Mouse (Mus musculus): ENCODE measurements around the gene Osm. TPM values are rescaled to one million over a fixed set of nuclear protein-coding genes. Genes with fewer than 3 reads are reported as not detected.

Osm gene
- total and polyA plus RNA-seq, 2 experiments: not detected

DNA sequence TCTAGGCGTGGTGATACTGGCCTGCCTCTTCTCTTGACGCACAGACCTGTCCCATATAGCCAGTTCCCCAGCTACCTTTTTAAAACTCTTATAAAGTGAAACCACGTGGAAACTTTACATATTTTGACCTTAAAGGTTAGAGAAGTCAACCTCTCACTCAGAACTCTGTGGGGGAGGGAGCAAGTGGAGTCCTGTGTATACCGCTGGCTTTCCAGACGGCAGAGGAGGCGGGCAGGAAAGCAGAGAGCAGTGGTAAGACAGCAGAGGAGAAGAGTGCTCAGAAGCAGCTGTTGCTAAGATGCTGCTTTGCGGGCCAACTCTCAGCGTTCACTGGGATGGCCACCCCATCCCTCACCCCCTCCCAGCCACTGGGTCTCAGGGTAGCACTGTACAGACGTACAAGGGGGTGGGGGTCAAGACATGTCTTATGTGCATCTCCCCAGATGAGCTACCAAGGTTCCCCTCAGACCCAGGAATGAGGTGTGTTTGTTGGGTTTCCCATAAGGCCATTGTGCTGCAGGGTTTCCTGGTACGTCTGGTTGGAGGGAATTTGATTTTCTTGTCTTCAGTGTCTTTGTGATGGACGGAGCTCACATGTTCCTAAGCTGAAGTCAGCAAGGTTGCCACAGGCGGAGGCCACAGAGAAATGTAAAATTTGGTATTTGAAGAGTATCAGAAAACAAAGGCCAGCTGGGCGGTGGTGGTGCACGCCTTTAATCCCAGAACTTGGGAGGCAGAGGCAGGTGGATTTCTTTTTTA lies 11.2 kb downstream of the Osm start:
- WGBS: 89% methylated on average over 14 of the region's 14 CpGs
- Histone ChIP-seq H3K4me3 (ENCODE audit: insufficient read depth, low read depth, low read length) (no peak overlapping the region), H3K9ac (ENCODE audit: low read depth, low read length) (no peak overlapping the region), H3K79me2 (ENCODE audit: control insufficient read depth, insufficient read depth, low read length) (no peaks in the 10 kb centered on the region), H3K27me3 (ENCODE audit: control insufficient read depth, insufficient read depth, low read length) (no peaks in the 10 kb centered on the region), H3K4me1 (ENCODE audit: control insufficient read depth, insufficient read depth, low read length) (no peaks in the 10 kb centered on the region; the same call in 1 of the 2 replicates), H3K36me3 (ENCODE audit: control insufficient read depth, insufficient read depth, low read length) (no peaks in the 10 kb centered on the region), H3K27ac (replicated peaks; ENCODE audit: insufficient read depth, low read depth, low read length) (no peak overlapping the region)
- TF ChIP-seq CTCF (IDR thresholded peaks at IDR 0.05; ENCODE audit: low read depth, low read length): no peak
- TF ChIP-seq POLR2A (IDR thresholded peaks at IDR 0.05; ENCODE audit: extremely low read depth, insufficient read depth, low read length): no peak
- DNase-seq (ENCODE audit: extremely low read depth, low read depth, low spot score): no peak

GRCm38 (mm10) chr11:4249151-4249550 lies 12.9 kb downstream of the Osm start:
- WGBS: 87% methylated on average over 3 of the region's 3 CpGs
- no peaks in the 10 kb centered on the region for H3K79me2 ChIP-seq (ENCODE audit: control insufficient read depth, insufficient read depth, low read length)
- no peaks in the 10 kb centered on the region for H3K27me3 ChIP-seq (ENCODE audit: control insufficient read depth, insufficient read depth, low read length)

GRCm38 (mm10) chr11:4250290-4250689 lies 14.1 kb downstream of the Osm start:
- 45% methylated on average over 7 of the region's 7 CpGs for WGBS
- H3K9ac ChIP-seq (ENCODE audit: low read depth, low read length): no peak overlapping the region
- H3K27me3 ChIP-seq (ENCODE audit: control insufficient read depth, insufficient read depth, low read length): no peaks in the 10 kb centered on the region
- TF ChIP-seq CTCF (IDR thresholded peaks at IDR 0.05; ENCODE audit: low read depth, low read length) (no peak), POLR2A (IDR thresholded peaks at IDR 0.05; ENCODE audit: extremely low read depth, insufficient read depth, low read length) (no peak)
- no peaks in the 10 kb centered on the region for H3K36me3 ChIP-seq (ENCODE audit: control insufficient read depth, insufficient read depth, low read length)
- DNase-seq (ENCODE audit: extremely low read depth, low read depth, low spot score): peak; percentile 42
- H3K79me2 ChIP-seq (ENCODE audit: control insufficient read depth, insufficient read depth, low read length): no peaks in the 10 kb centered on the region
- no peak overlapping the region for H3K4me3 ChIP-seq (ENCODE audit: insufficient read depth, low read depth, low read length)
- H3K4me1 ChIP-seq (ENCODE audit: control insufficient read depth, insufficient read depth, low read length): no peaks in the 10 kb centered on the region; the same call in 1 of the 2 replicates
- H3K27ac ChIP-seq (replicated peaks; ENCODE audit: insufficient read depth, low read depth, low read length): no peak overlapping the region

More at GRCm38 (mm10) chr11:4249151-4249550, 12.9 kb downstream of the Osm start:
- no peak for DNase-seq (ENCODE audit: extremely low read depth, low read depth, low spot score)
- Histone ChIP-seq H3K4me1 (ENCODE audit: control insufficient read depth, insufficient read depth, low read length) (no peaks in the 10 kb centered on the region; the same call in 1 of the 2 replicates), H3K9ac (ENCODE audit: low read depth, low read length) (no peak overlapping the region), H3K4me3 (ENCODE audit: insufficient read depth, low read depth, low read length) (no peak overlapping the region), H3K27ac (replicated peaks; ENCODE audit: insufficient read depth, low read depth, low read length) (no peak overlapping the region), H3K36me3 (ENCODE audit: control insufficient read depth, insufficient read depth, low read length) (no peaks in the 10 kb centered on the region)
- TF ChIP-seq POLR2A (IDR thresholded peaks at IDR 0.05; ENCODE audit: extremely low read depth, insufficient read depth, low read length) (no peak), CTCF (IDR thresholded peaks at IDR 0.05; ENCODE audit: low read depth, low read length) (no peak)

DNA sequence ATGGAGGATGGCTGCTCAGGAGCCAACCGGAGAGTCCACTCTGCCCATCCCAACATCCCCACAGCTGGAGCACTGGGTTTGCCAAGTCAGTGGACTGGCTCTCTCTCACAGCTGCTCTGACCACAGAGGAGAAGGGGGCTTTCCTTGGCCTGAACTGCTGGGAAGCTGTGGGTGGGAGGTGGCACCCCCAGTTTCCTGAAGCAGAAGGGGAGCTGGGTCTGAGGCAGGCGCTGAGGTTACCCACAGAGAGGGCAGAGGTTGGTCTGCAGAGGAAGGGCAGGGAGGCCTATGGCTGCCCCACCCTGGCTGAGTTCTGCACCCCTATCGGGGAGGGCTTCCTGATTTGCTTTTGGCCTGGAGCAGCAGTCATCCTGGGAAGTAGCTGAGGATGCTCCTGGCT lies 15.2 kb downstream of the Osm start:
- Histone ChIP-seq H3K27ac (replicated peaks; ENCODE audit: insufficient read depth, low read depth, low read length) (no peak overlapping the region), H3K36me3 (ENCODE audit: control insufficient read depth, insufficient read depth, low read length) (no peaks in the 10 kb centered on the region), H3K79me2 (ENCODE audit: control insufficient read depth, insufficient read depth, low read length) (no peaks in the 10 kb centered on the region), H3K4me1 (ENCODE audit: control insufficient read depth, insufficient read depth, low read length) (no peaks in the 10 kb centered on the region; the same call in 1 of the 2 replicates), H3K27me3 (ENCODE audit: control insufficient read depth, insufficient read depth, low read length) (no peaks in the 10 kb centered on the region), H3K9ac (ENCODE audit: low read depth, low read length) (no peak overlapping the region), H3K4me3 (ENCODE audit: insufficient read depth, low read depth, low read length) (no peak overlapping the region)
- WGBS: 71% methylated on average over 3 of the region's 3 CpGs
- TF ChIP-seq CTCF (IDR thresholded peaks at IDR 0.05; ENCODE audit: low read depth, low read length) (no peak), POLR2A (IDR thresholded peaks at IDR 0.05; ENCODE audit: extremely low read depth, insufficient read depth, low read length) (no peak)
- DNase-seq (ENCODE audit: extremely low read depth, low read depth, low spot score): no peak

- Histone ChIP-seq H3K4me1 (ENCODE audit: control insufficient read depth, insufficient read depth, low read length) (peaks cover 5% of the 10 kb centered on the region), H3K4me3 (ENCODE audit: insufficient read depth, low read depth, low read length) (no peak overlapping the region), H3K27me3 (ENCODE audit: control insufficient read depth, insufficient read depth, low read length) (no peaks in the 10 kb centered on the region), H3K79me2 (ENCODE audit: control insufficient read depth, insufficient read depth, low read length) (no peaks in the 10 kb centered on the region), H3K9ac (ENCODE audit: low read depth, low read length) (no peak overlapping the region), H3K27ac (replicated peaks; ENCODE audit: insufficient read depth, low read depth, low read length) (no peak overlapping the region), H3K36me3 (ENCODE audit: control insufficient read depth, insufficient read depth, low read length) (no peaks in the 10 kb centered on the region)
- no peak for DNase-seq (ENCODE audit: extremely low read depth, low read depth, low spot score)
- WGBS: 89% methylated on average over 2 of the region's 2 CpGs
- TF ChIP-seq POLR2A (IDR thresholded peaks at IDR 0.05; ENCODE audit: extremely low read depth, insufficient read depth, low read length) (no peak), CTCF (IDR thresholded peaks at IDR 0.05; ENCODE audit: low read depth, low read length) (no peak)
Observed at GRCm38 (mm10) chr11:4252886-4253285, 16.7 kb downstream of the Osm start.
